Mouse (Mus musculus): ENCODE measurements around the gene Cmah. TPM values are rescaled to one million over a fixed set of nuclear protein-coding genes. Genes with fewer than 3 reads are reported as not detected.
"Not testable (repeated sequence)": the region's sequence is repeated elsewhere in the genome, so short reads cannot be mapped to it uniquely, and the experiment has no call there.

Cmah gene
- polyA plus RNA-seq, 1 experiment from 2014 or later: 1.4 TPM

- Histone ChIP-seq H3K9ac (ENCODE audit: low read depth, low read length) (no peak overlapping the region), H3K27me3 (ENCODE audit: insufficient read depth, low read length) (no peaks in the 10 kb centered on the region), H3K4me3 (replicated peaks; ENCODE audit: low read depth, low read length) (no peak overlapping the region), H3K4me2 (ENCODE audit: low read length) (no peak overlapping the region), H3K4me1 (replicated peaks; ENCODE audit: insufficient read depth, low read length) (no peaks in the 10 kb centered on the region), H3K27ac (no peak overlapping the region), H3K36me3 (ENCODE audit: insufficient read depth, low read length) (no peaks in the 10 kb centered on the region), H3K9me3 (replicated peaks; ENCODE audit: low read length) (no peaks in the 10 kb centered on the region)
- ATAC-seq (replicated peaks; ENCODE audit: low FRiP score, low read depth): no peak
- WGBS: 90% methylated on average over 5 of the region's 5 CpGs
- no peak for TF ChIP-seq CTCF (IDR thresholded peaks at IDR 0.05; ENCODE audit: low read depth)
- DNase-seq (ENCODE audit: low spot score): no peak
Measured at GRCm38 (mm10) chr13:24391892-24392291, 64.7 kb downstream of the Cmah start.

- Histone ChIP-seq H3K9ac (ENCODE audit: low read depth, low read length) (no peak overlapping the region), H3K36me3 (ENCODE audit: insufficient read depth, low read length) (no peaks in the 10 kb centered on the region), H3K9me3 (replicated peaks; ENCODE audit: low read length) (no peaks in the 10 kb centered on the region), H3K4me3 (replicated peaks; ENCODE audit: low read depth, low read length) (no peak overlapping the region), H3K4me2 (ENCODE audit: low read length) (no peak overlapping the region), H3K27me3 (ENCODE audit: insufficient read depth, low read length) (no peaks in the 10 kb centered on the region), H3K4me1 (replicated peaks; ENCODE audit: insufficient read depth, low read length) (no peaks in the 10 kb centered on the region), H3K27ac (no peak overlapping the region)
- TF ChIP-seq CTCF (IDR thresholded peaks at IDR 0.05; ENCODE audit: low read depth): no peak
- WGBS: 71% methylated on average over 4 of the region's 4 CpGs
- DNase-seq (ENCODE audit: low spot score): no peak
- no peak for ATAC-seq (replicated peaks; ENCODE audit: low FRiP score, low read depth)
Measured at GRCm38 (mm10) chr13:24392655-24393054, 65.5 kb downstream of the Cmah start.

- WGBS: 30% methylated on average over 4 of the region's 4 CpGs
- no peak for ATAC-seq (replicated peaks; ENCODE audit: low FRiP score, low read depth)
- DNase-seq (ENCODE audit: low spot score): no peak
Measured at GRCm38 (mm10) chr13:24393055-24393454, 65.9 kb downstream of the Cmah start.

GRCm38 (mm10) chr13:24395815-24396214 is 68.6 kb downstream of the Cmah start:
- no peak for ATAC-seq (replicated peaks; ENCODE audit: low FRiP score, low read depth)
- no peak for TF ChIP-seq CTCF (IDR thresholded peaks at IDR 0.05; ENCODE audit: low read depth)
- Histone ChIP-seq H3K9ac (ENCODE audit: low read depth, low read length) (no peak overlapping the region), H3K9me3 (replicated peaks; ENCODE audit: low read length) (no peaks in the 10 kb centered on the region), H3K4me1 (replicated peaks; ENCODE audit: insufficient read depth, low read length) (no peaks in the 10 kb centered on the region), H3K27me3 (ENCODE audit: insufficient read depth, low read length) (no peaks in the 10 kb centered on the region), H3K4me2 (ENCODE audit: low read length) (no peak overlapping the region), H3K4me3 (replicated peaks; ENCODE audit: low read depth, low read length) (no peak overlapping the region), H3K36me3 (ENCODE audit: insufficient read depth, low read length) (no peaks in the 10 kb centered on the region), H3K27ac (no peak overlapping the region)
- 78% methylated on average over 4 of the region's 4 CpGs for WGBS
- no peak for DNase-seq (ENCODE audit: low spot score)

More at GRCm38 (mm10) chr13:24393055-24393454, 65.9 kb downstream of the Cmah start:
- no peaks in the 10 kb centered on the region for H3K4me1 ChIP-seq (replicated peaks; ENCODE audit: insufficient read depth, low read length)
- H3K4me3 ChIP-seq (replicated peaks; ENCODE audit: low read depth, low read length): no peak overlapping the region
- H3K27me3 ChIP-seq (ENCODE audit: insufficient read depth, low read length): no peaks in the 10 kb centered on the region
- no peak overlapping the region for H3K4me2 ChIP-seq (ENCODE audit: low read length)
- no peaks in the 10 kb centered on the region for H3K9me3 ChIP-seq (replicated peaks; ENCODE audit: low read length)
- H3K36me3 ChIP-seq (ENCODE audit: insufficient read depth, low read length): no peaks in the 10 kb centered on the region
- no peak overlapping the region for H3K27ac ChIP-seq
- no peak for TF ChIP-seq CTCF (IDR thresholded peaks at IDR 0.05; ENCODE audit: low read depth)
- H3K9ac ChIP-seq (ENCODE audit: low read depth, low read length): no peak overlapping the region

- TF ChIP-seq CTCF (IDR thresholded peaks at IDR 0.05; ENCODE audit: low read depth): no peak
Measured at GRCm38 (mm10) chr13:24397181-24397580, 70.0 kb downstream of the Cmah start.

GRCm38 (mm10) chr13:24398488-24398887 is 71.3 kb downstream of the Cmah start:
- 57% methylated on average over 3 of the region's 3 CpGs for WGBS
- DNase-seq (ENCODE audit: low spot score): no peak
- no peak for TF ChIP-seq CTCF (IDR thresholded peaks at IDR 0.05; ENCODE audit: low read depth)

More at GRCm38 (mm10) chr13:24397181-24397580, 70.0 kb downstream of the Cmah start:
- Histone ChIP-seq H3K9ac (ENCODE audit: low read depth, low read length) (no peak overlapping the region), H3K4me3 (replicated peaks; ENCODE audit: low read depth, low read length) (no peak overlapping the region), H3K4me2 (ENCODE audit: low read length) (no peak overlapping the region), H3K36me3 (ENCODE audit: insufficient read depth, low read length) (no peaks in the 10 kb centered on the region), H3K27ac (no peak overlapping the region), H3K4me1 (replicated peaks; ENCODE audit: insufficient read depth, low read length) (no peaks in the 10 kb centered on the region), H3K9me3 (replicated peaks; ENCODE audit: low read length) (no peaks in the 10 kb centered on the region), H3K27me3 (ENCODE audit: insufficient read depth, low read length) (no peaks in the 10 kb centered on the region)
- WGBS: 91% methylated on average over 3 of the region's 3 CpGs
- no peak for DNase-seq (ENCODE audit: low spot score)
- no peak for ATAC-seq (replicated peaks; ENCODE audit: low FRiP score, low read depth)

GRCm38 (mm10) chr13:24401821-24402220 is 74.6 kb downstream of the Cmah start:
- not testable (repeated sequence) for H3K4me3 ChIP-seq (replicated peaks; ENCODE audit: low read depth, low read length)
- peak overlapping the region; percentile 37 for H3K4me2 ChIP-seq (ENCODE audit: low read length)

More at GRCm38 (mm10) chr13:24398488-24398887, 71.3 kb downstream of the Cmah start:
- Histone ChIP-seq H3K4me3 (replicated peaks; ENCODE audit: low read depth, low read length) (no peak overlapping the region), H3K27me3 (ENCODE audit: insufficient read depth, low read length) (no peaks in the 10 kb centered on the region), H3K4me2 (ENCODE audit: low read length) (no peak overlapping the region), H3K4me1 (replicated peaks; ENCODE audit: insufficient read depth, low read length) (no peaks in the 10 kb centered on the region), H3K9ac (ENCODE audit: low read depth, low read length) (no peak overlapping the region), H3K27ac (no peak overlapping the region), H3K9me3 (replicated peaks; ENCODE audit: low read length) (no peaks in the 10 kb centered on the region), H3K36me3 (ENCODE audit: insufficient read depth, low read length) (no peaks in the 10 kb centered on the region)
- no peak for ATAC-seq (replicated peaks; ENCODE audit: low FRiP score, low read depth)

More at GRCm38 (mm10) chr13:24401821-24402220, 74.6 kb downstream of the Cmah start:
- 14% methylated on average over 11 of the region's 11 CpGs for WGBS
- H3K9ac ChIP-seq (ENCODE audit: low read depth, low read length); ATAC-seq (replicated peaks; ENCODE audit: low FRiP score, low read depth); H3K27me3 ChIP-seq (ENCODE audit: insufficient read depth, low read length); H3K36me3 ChIP-seq (ENCODE audit: insufficient read depth, low read length); DNase-seq (ENCODE audit: low spot score); H3K27ac ChIP-seq; H3K4me1 ChIP-seq (replicated peaks; ENCODE audit: insufficient read depth, low read length); H3K9me3 ChIP-seq (replicated peaks; ENCODE audit: low read length): not testable (repeated sequence)

Data from kidney, postnatal 0 days (tissue).